Mouse (Mus musculus) frontal cortex, postnatal 25 days (tissue): ENCODE results near the gene Cenpp.

Experiments used
- DNase-seq, 2 experiments: peaks; one replicate each; pipeline ENCODE4 v3.0.0; 2022; ENCODE audit warnings: low spot score in 2 of 2

Cenpp gene

GRCm38 (mm10) chr13:49652481-49653179, at the start of gene Cenpp, which contains the start of gene Nol8:
Gene Cenpp, minus strand, starts transcription at chr13:49652785.
Gene Nol8, plus strand, starts transcription at chr13:49653078.
- peak; percentile 97 to 100 for DNase-seq

- DNase-seq: no peak
Observed at GRCm38 (mm10) chr13:49691056-49691455, 38.5 kb upstream of the Cenpp start.

DNA sequence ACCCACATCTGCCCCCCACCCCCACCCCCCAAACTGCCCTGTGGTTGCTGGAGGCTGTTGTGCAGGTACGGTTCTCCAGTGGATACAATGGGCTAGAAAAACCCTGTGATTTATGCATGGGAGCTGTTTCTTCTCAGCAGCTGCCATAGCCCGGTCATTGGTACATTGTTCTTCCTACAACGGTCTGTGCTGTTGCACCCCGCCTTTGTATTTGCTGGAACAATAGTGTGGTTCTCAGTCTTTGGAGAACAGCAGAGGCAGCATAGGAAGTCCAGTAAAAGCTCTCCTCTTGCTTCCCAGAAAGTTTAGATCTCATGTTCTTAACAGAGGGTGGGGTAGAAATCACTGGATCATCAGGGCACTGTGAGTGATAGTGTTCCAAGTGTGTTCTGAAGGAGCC, 31.7 kb upstream of the Cenpp start:
- DNase-seq: no peak

GRCm38 (mm10) chr13:49682233-49682846, 29.8 kb upstream of the Cenpp start:
- no peak for DNase-seq

DNA sequence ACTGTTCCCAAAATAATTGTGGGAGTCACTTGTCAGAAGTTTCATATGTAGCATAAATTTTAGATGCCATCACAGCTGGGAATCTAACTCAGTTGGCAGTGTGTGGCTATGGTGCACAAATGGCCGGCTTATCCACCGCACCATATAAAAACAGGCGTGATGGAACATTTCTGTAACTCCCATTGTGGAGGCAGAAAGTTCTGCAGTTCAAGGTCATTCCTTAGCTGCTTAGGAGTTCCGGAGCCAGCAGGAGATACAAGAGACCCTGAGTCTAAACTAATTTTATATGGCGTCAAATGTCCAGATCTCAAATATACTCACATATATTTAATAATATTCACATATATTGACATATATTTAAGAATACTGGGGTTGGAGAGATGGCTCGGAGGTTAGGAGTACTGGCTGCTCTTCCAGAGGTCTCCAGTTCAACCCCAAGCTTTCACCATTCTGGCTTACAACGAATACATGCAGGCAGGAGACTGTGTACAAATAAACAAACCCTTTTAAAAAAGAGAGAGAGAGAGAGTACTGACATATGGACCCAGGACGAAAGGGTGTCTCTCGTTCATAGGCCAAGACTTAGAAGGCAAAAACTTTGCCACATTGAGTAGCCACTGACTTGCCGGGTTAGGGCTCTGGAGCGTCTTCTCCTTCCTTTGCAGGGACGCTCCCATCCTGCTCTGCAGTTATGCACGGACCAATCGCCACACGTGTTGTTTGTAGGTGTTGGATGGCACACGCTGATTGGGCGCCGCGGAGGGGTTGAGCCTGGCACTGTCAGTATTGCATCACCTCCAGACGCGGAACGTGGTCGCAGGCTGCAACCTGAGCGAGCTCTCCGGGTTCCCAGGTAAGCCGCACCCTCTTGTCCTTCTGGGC, 29.0 kb upstream of the Cenpp start, which contains the start of gene Iars:
Gene Iars (plus strand): TSS at position 750 of the 882 bp plus-strand sequence.
- peak; percentile 99 to 100 for DNase-seq

- no peak for DNase-seq
Observed at GRCm38 (mm10) chr13:49677793-49678192, 25.2 kb upstream of the Cenpp start.

DNA sequence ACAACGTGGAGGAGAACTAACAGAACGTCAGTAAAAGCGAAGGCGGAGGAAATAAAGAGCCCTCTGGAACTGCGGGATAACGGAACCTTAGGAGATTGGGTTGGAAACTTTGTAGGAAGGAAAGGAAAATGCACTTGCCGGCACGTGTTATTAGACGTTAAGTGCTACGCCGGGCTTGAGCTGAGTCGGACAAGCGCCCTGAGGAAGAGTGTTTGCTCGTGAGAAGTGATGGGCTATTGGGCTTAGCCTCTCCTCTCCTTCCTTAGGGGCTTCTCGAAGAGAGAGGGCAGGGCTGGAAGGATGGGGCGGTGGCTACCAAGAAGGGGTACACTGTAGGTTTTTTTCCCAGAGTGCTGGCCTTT, 576 bp upstream of the Cenpp start:
- no peak for DNase-seq

DNA sequence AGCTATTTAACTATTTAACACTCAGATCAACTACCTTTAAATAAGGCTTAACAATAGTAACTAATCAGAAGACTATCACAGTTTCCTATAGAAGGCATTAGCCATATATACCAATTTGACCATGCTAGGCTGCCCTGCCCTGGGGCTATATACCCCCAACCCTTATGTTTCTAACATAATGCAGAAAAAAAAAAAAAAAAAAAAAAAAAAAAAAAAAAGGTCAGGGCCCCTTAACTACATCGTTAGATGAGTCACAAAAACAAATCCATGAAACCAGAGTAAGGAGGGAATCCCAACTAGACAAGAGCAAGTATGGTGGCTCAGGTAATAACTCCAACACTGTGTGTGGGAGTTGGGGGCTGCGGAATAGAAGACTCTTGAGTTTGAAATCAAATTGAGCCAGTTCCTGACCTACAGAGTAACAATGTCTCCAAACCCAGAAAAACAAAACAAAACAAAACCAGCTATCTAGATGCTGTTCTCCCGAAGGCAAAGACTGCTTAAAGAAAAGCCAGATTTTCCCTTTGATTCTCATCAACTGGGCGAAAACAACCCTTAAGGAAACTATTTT, 719 bp downstream of the Cenpp start:
- DNase-seq: no peak

DNA sequence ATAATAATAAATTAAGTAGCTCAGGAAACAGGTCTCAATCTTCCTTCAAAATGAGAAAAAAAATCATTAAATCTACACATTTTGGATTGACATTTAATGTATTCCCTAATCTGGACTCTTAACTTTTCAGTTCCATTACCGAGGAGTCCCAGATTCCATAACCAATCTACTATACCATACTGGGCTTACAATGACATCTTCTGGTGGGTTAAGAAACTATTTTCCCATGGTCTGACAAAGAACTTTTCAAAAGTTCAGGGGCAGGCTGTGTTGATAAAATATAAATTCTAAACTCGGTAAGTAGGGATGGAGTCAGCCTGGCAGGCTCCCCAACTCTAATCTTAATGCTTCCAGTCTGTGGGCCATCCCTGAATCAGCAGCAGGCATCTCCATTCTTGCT, 1.4 kb downstream of the Cenpp start:
- no peak for DNase-seq

GRCm38 (mm10) chr13:49646019-49646418, 6.6 kb downstream of the Cenpp start:
- no peak for DNase-seq

GRCm38 (mm10) chr13:49644731-49645529, 7.7 kb downstream of the Cenpp start:
- peak in 1 of 2 experiments; percentile 5 for DNase-seq

- no peak for DNase-seq
Observed at GRCm38 (mm10) chr13:49643669-49644362, 8.8 kb downstream of the Cenpp start.

- no peak for DNase-seq
Observed at GRCm38 (mm10) chr13:49642650-49643049, 9.9 kb downstream of the Cenpp start.

DNA sequence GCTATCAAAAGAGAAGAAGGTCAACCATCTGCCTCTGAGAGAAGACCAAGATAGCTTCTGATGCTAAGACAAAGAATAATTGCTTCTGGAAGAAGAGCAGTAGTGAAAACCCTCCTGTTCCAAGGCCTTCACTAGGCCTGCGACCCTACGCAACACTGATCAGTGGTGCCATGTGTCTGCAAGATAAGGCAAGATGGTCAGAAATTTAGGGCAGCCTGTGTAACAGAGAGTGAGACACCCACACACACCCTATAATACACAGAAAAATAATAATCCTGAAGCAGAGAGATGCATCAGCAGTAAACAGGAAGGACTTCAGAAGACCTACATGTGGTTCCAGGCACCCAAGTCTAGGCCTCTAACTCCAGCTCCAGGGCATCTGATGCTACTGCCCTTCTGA, 12.6 kb downstream of the Cenpp start:
- DNase-seq: no peak

- no peak for DNase-seq
Observed at GRCm38 (mm10) chr13:49629076-49629475, 23.5 kb downstream of the Cenpp start.

- DNase-seq: no peak
Observed at GRCm38 (mm10) chr13:49628167-49628566, 24.4 kb downstream of the Cenpp start.

GRCm38 (mm10) chr13:49623216-49623615, 29.4 kb downstream of the Cenpp start:
- no peak for DNase-seq

- DNase-seq: no peak
Observed at GRCm38 (mm10) chr13:49618365-49618764, 34.2 kb downstream of the Cenpp start.

GRCm38 (mm10) chr13:49617021-49617420, 35.6 kb downstream of the Cenpp start:
- no peak for DNase-seq

DNA sequence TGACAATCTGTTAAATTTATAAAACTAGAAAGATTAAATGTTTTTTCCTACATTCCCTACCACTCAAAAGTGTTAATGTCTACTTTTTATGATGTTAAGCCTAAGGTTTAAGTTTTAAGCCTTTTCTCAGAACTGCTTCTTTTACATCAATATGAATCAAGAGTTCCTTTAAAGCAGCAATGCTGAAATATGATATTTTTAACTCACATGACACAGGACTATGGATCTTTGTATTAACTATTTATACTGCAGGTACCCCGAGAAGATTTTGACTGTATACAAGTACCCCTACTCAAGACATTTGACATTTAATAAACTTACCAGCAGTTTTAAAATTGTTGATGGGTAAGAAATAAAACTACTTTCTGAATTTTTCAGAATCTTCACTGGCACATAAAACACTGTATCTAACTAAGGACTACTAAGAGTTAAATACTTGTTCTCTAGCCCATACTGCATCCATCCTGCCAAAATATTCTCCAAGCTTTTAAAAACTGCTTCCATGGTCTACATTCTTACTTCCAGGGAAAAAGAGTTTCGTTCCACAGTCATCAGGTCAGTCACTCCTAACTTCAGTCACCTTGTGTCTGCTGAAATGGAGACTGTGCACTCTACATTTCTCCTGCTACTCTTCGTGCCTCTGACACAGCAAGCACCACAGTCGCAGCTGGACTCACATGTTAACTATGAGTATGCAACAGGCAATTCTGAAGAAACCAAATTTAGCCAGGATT, 43.8 kb downstream of the Cenpp start:
- no peak for DNase-seq
